Mouse (Mus musculus): Measurements from ENCODE around the gene Ctu2.

Gene Ctu2

GRCm38 (mm10) chr8:122432443-122433268 is 43.3 kb upstream of the Ctu2 start, which contains the start of gene Cyba:
TSS of gene Cyba (minus strand) at chr8:122432930.
- peaks cover 47% of the 10 kb centered on the region for H3K36me3 ChIP-seq (ENCODE audit: insufficient read depth, low read length)
- H3K4me1 ChIP-seq (replicated peaks; ENCODE audit: low read depth, low read length) = peaks cover 87% of the 10 kb centered on the region
- TF ChIP-seq NANOG (IDR thresholded peaks at IDR 0.05; ENCODE audit: borderline replicate concordance, low read length) (no peak), CTCF (conservative IDR thresholded peaks at IDR 0.05; ENCODE audit: low read length) (no peak), POU5F1 (IDR thresholded peaks at IDR 0.05; ENCODE audit: borderline replicate concordance, low read length) (no peak)
- H3K9me3 ChIP-seq (ENCODE audit: low read length) = no peaks in the 10 kb centered on the region
- peaks cover 18% of the 10 kb centered on the region; the same call in 1 of the 2 replicates for H3K27me3 ChIP-seq (ENCODE audit: insufficient read depth, low read length)
- peak within 1 kb of the TSS; percentile 81 for H3K4me3 ChIP-seq (replicated peaks; ENCODE audit: low read length)

GRCm38 (mm10) chr8:122433269-122433905 is 42.6 kb upstream of the Ctu2 start:
- peaks cover 18% of the 10 kb centered on the region; the same call in 1 of the 2 replicates for H3K27me3 ChIP-seq (ENCODE audit: insufficient read depth, low read length)
- H3K4me3 ChIP-seq (replicated peaks; ENCODE audit: low read length) = peak overlapping the region; percentile 81
- H3K36me3 ChIP-seq (ENCODE audit: insufficient read depth, low read length) = peaks cover 54% of the 10 kb centered on the region
- H3K4me1 ChIP-seq (replicated peaks; ENCODE audit: low read depth, low read length) = peaks cover 87% of the 10 kb centered on the region
- no peaks in the 10 kb centered on the region for H3K9me3 ChIP-seq (ENCODE audit: low read length)
- TF ChIP-seq CTCF (conservative IDR thresholded peaks at IDR 0.05; ENCODE audit: low read length) (no peak), POU5F1 (IDR thresholded peaks at IDR 0.05; ENCODE audit: borderline replicate concordance, low read length) (no peak), NANOG (IDR thresholded peaks at IDR 0.05; ENCODE audit: borderline replicate concordance, low read length) (no peak)

GRCm38 (mm10) chr8:122435375-122435774 is 40.6 kb upstream of the Ctu2 start:
- Histone ChIP-seq H3K9me3 (ENCODE audit: low read length) (no peaks in the 10 kb centered on the region), H3K4me3 (replicated peaks; ENCODE audit: low read length) (no peak overlapping the region), H3K4me1 (replicated peaks; ENCODE audit: low read depth, low read length) (peaks cover 91% of the 10 kb centered on the region), H3K36me3 (ENCODE audit: insufficient read depth, low read length) (peaks cover 74% of the 10 kb centered on the region), H3K27me3 (ENCODE audit: insufficient read depth, low read length) (peaks cover 14% of the 10 kb centered on the region; the same call in 1 of the 2 replicates)
- TF ChIP-seq NANOG (IDR thresholded peaks at IDR 0.05; ENCODE audit: borderline replicate concordance, low read length) = no peak
- TF ChIP-seq POU5F1 (IDR thresholded peaks at IDR 0.05; ENCODE audit: borderline replicate concordance, low read length) = no peak
- TF ChIP-seq CTCF (conservative IDR thresholded peaks at IDR 0.05; ENCODE audit: low read length) = peak; percentile 90

GRCm38 (mm10) chr8:122436146-122436545 is 39.8 kb upstream of the Ctu2 start:
- TF ChIP-seq POU5F1 (IDR thresholded peaks at IDR 0.05; ENCODE audit: borderline replicate concordance, low read length) (no peak), CTCF (conservative IDR thresholded peaks at IDR 0.05; ENCODE audit: low read length) (no peak), NANOG (IDR thresholded peaks at IDR 0.05; ENCODE audit: borderline replicate concordance, low read length) (no peak)
- no peaks in the 10 kb centered on the region for H3K9me3 ChIP-seq (ENCODE audit: low read length)
- 0 out of 2 replicates have a peak overlapping the region, but pooled peaks have one; percentile 57 for H3K4me3 ChIP-seq (replicated peaks; ENCODE audit: low read length)

DNA sequence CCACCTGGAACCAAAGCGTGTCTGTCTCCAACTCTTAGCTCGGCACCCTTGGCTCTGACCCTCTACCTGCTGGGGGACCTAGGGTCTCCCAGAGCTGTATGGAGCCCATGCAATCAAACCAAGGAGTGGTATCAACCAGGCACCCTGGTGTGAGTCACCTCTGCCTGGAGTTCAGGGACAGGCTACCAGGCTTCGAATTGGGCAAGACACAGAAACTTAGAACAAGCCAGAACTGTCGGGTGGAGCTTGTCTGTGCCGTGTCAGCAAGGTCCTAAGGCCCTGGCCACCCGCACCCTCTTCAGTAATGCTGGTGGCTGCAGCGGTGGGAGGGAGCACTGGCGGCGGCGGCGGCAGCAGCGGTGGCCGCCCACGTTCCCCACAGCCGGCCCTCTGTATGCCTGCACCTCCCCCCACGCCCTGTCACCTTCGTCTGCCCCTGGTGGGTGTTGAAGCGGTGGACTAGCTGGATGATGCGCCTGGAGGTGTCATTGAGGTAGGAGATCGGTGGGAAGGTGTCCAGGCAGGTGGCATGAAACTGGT is 39.3 kb upstream of the Ctu2 start:
- Histone ChIP-seq H3K4me1 (replicated peaks; ENCODE audit: low read depth, low read length) (peaks cover 86% of the 10 kb centered on the region), H3K4me3 (replicated peaks; ENCODE audit: low read length) (peak overlapping the region; percentile 57), H3K9me3 (ENCODE audit: low read length) (no peaks in the 10 kb centered on the region), H3K27me3 (ENCODE audit: insufficient read depth, low read length) (peaks cover 6% of the 10 kb centered on the region; the same call in 1 of the 2 replicates), H3K36me3 (ENCODE audit: insufficient read depth, low read length) (peaks cover 74% of the 10 kb centered on the region)
- TF ChIP-seq CTCF (conservative IDR thresholded peaks at IDR 0.05; ENCODE audit: low read length) (no peak), NANOG (IDR thresholded peaks at IDR 0.05; ENCODE audit: borderline replicate concordance, low read length) (no peak), POU5F1 (IDR thresholded peaks at IDR 0.05; ENCODE audit: borderline replicate concordance, low read length) (no peak)

More at GRCm38 (mm10) chr8:122436146-122436545, 39.8 kb upstream of the Ctu2 start:
- Histone ChIP-seq H3K36me3 (ENCODE audit: insufficient read depth, low read length) (peaks cover 74% of the 10 kb centered on the region), H3K27me3 (ENCODE audit: insufficient read depth, low read length) (peaks cover 9% of the 10 kb centered on the region; the same call in 1 of the 2 replicates), H3K4me1 (replicated peaks; ENCODE audit: low read depth, low read length) (peaks cover 88% of the 10 kb centered on the region)

- Histone ChIP-seq H3K36me3 (ENCODE audit: insufficient read depth, low read length) (peaks cover 74% of the 10 kb centered on the region), H3K4me1 (replicated peaks; ENCODE audit: low read depth, low read length) (peaks cover 88% of the 10 kb centered on the region), H3K27me3 (ENCODE audit: insufficient read depth, low read length) (no peaks in the 10 kb centered on the region), H3K9me3 (ENCODE audit: low read length) (no peaks in the 10 kb centered on the region), H3K4me3 (replicated peaks; ENCODE audit: low read length) (peak overlapping the region; percentile 57)
- TF ChIP-seq NANOG (IDR thresholded peaks at IDR 0.05; ENCODE audit: borderline replicate concordance, low read length) (no peak), CTCF (conservative IDR thresholded peaks at IDR 0.05; ENCODE audit: low read length) (no peak), POU5F1 (IDR thresholded peaks at IDR 0.05; ENCODE audit: borderline replicate concordance, low read length) (no peak)
These were observed 38.1 kb upstream of the Ctu2 start for GRCm38 (mm10) chr8:122437708-122438331.

GRCm38 (mm10) chr8:122439336-122439735 is 36.6 kb upstream of the Ctu2 start:
- H3K9me3 ChIP-seq (ENCODE audit: low read length) = no peaks in the 10 kb centered on the region
- H3K4me1 ChIP-seq (replicated peaks; ENCODE audit: low read depth, low read length) = peaks cover 77% of the 10 kb centered on the region
- H3K4me3 ChIP-seq (replicated peaks; ENCODE audit: low read length) = no peak overlapping the region
- H3K27me3 ChIP-seq (ENCODE audit: insufficient read depth, low read length) = no peaks in the 10 kb centered on the region
- TF ChIP-seq NANOG (IDR thresholded peaks at IDR 0.05; ENCODE audit: borderline replicate concordance, low read length) (no peak), POU5F1 (IDR thresholded peaks at IDR 0.05; ENCODE audit: borderline replicate concordance, low read length) (no peak), CTCF (conservative IDR thresholded peaks at IDR 0.05; ENCODE audit: low read length) (no peak)
- peaks cover 60% of the 10 kb centered on the region for H3K36me3 ChIP-seq (ENCODE audit: insufficient read depth, low read length)
